Mouse (Mus musculus) liver, adult (tissue): Measurements from ENCODE around the gene Cd3eap.

Source experiments
- GATA4 ChIP-seq: IDR thresholded peaks from 2 replicates; pipeline ENCODE4 v1.6.1; 2014; ENCODE audit warnings: mild to moderate bottlenecking, low read length; ENCODE audit not compliant: insufficient replicate concordance

Gene Cd3eap

DNA sequence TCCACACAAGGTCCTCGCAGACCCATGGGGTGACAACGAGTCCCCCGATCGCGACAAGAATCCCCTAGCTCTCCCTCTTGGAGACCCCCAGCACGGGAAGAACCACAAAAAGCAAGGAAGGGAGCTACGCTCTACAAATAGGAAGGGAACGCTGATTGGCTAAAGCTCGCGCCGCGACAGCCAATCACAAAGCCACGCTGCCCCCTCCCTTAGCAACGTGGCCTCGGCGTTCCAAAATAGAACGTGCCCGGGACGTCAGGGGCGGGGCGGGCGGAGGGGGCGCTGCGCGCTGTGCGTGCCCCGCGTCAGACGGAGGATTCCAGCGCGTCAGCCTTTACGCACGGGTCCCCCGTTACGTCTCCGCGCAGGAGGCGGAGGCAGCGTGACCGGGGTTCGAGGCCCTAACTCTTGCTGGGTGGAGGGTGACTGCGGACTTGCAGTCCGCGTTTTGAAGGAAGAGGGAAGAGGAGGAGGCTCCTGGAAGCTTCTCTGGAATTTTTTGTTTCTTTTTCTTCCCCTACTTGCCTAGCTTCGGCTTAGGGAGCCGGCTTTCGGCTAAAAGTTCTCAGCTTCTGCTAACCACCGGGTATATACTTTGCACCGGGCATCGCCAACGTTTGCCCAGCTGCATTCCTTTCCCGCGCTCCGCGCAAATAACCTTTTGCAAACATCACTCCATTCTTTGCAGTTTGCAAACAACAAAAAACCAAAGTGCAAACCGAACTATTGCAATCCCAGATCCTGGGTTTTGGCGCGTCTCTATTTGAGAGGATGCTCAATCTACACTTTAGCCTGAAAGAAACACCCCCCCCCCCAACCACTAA lies 50.6 kb downstream of the Cd3eap start:
- TF ChIP-seq GATA4 = no peak; the same call in 1 of the 2 replicates

DNA sequence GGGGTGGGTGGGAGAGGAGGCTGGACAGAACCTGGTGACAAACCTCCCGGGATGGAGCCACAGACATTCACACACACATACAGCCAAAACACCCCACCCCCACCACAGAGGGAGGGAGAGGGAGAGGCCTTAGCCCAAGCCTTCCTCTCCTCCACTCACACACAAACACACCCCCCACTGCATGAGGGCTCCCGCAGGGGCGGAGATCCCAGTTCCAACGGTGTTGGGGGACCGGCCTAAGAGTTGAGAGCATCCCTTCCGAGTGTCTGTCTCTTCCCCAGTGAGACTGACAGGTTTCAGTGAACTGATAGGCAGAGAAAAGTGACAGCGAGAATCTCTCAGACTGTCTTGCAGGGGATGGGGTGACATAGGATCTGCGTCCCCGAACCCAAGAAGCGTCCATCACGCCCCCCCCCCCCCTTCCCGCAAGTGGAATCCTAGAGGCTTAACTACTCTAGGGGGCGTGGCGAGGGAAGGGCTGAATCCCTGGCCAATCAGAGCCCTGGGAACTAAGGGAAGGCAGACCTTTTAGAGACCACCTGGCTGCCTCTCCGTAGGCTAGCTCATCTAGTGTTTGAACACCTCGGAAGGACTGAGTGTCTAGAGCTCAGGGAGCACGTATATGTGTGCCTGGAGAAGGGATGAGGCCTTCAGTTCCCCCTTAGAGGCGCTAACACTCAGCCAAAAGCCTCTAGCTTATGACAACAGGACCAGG lies 51.4 kb downstream of the Cd3eap start:
- TF ChIP-seq GATA4 = no peak

DNA sequence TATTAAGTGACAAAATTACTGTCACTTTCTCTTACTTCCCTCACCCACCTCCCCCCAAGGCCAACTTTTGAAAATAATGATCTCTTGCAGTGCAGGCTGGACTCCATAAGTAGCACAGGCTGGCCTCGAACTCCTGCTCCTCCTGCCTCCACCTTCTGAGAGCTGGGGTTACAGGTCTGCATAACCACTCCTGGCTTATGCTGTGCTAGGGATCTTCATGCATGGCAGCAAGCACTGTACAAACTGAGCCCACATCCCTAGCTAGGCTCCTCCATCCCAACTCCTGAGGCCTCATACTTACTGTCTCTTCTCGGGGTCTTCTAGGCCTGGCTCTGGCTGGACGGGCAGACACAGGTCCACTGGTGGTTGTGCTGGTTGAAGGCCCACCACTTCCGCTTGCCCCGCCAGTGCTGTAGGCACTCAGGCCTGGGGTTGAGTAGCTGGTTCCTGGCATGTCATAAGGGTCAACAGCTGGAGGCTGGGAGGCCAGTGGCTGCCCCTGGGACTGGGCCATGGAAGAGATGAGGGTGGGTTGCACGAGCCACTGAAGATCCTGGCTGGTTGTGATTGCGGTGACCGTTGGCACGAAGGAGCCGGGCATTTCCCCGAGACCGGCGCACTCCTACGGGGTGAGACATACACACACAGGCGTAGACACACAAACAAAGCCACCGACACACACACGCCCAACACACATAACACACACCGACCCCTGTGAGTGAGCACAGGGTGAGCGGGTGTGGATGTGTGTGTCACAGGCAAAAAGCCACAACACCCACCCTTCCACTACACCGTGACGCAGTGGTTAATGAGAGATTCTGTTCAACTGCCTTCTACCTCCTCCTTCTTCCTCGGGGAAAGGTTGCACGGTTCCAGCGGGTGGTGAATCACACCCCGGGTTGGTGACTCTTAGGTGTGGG lies 52.2 kb downstream of the Cd3eap start:
- no peak for TF ChIP-seq GATA4
